Mouse (Mus musculus): ENCODE data around the gene Gnai3. TPM values are rescaled to one million over a fixed set of nuclear protein-coding genes. Genes with fewer than 3 reads are reported as not detected.

Gene Gnai3
- total RNA-seq, 4 experiments from 2014 or later = 7.7 to 11.5 (median 10.5) TPM

- DNase-seq (ENCODE audit: low spot score in 2 of 2) = no peak
Observed at GRCm38 (mm10) chr3:108112666-108113065, 33.3 kb downstream of the Gnai3 start.

- DNase-seq (ENCODE audit: low spot score in 2 of 2) = no peak
Observed at GRCm38 (mm10) chr3:108112246-108112645, 33.7 kb downstream of the Gnai3 start.

GRCm38 (mm10) chr3:108111320-108111719 lies 34.6 kb downstream of the Gnai3 start:
- no peak for DNase-seq (ENCODE audit: low spot score in 2 of 2)

GRCm38 (mm10) chr3:108105281-108105680 lies 40.7 kb downstream of the Gnai3 start:
- no peak for DNase-seq (ENCODE audit: low spot score in 2 of 2)

GRCm38 (mm10) chr3:108102075-108102474 lies 43.9 kb downstream of the Gnai3 start:
- DNase-seq (ENCODE audit: low spot score in 2 of 2) = no peak

- DNase-seq (ENCODE audit: low spot score in 2 of 2) = no peak
Observed at GRCm38 (mm10) chr3:108101594-108101993, 44.4 kb downstream of the Gnai3 start.

GRCm38 (mm10) chr3:108098316-108098715 lies 47.6 kb downstream of the Gnai3 start:
- no peak for DNase-seq (ENCODE audit: low spot score in 2 of 2)

GRCm38 (mm10) chr3:108097656-108098055 lies 48.3 kb downstream of the Gnai3 start:
- no peak for DNase-seq (ENCODE audit: low spot score in 2 of 2)

GRCm38 (mm10) chr3:108096726-108097125 lies 49.2 kb downstream of the Gnai3 start:
- DNase-seq (ENCODE audit: low spot score in 2 of 2) = no peak

GRCm38 (mm10) chr3:108096226-108096625 lies 49.7 kb downstream of the Gnai3 start:
- no peak for DNase-seq (ENCODE audit: low spot score in 2 of 2)

GRCm38 (mm10) chr3:108094976-108095760 lies 50.8 kb downstream of the Gnai3 start:
- no peak for DNase-seq (ENCODE audit: low spot score in 2 of 2)

GRCm38 (mm10) chr3:108094146-108094545 lies 51.8 kb downstream of the Gnai3 start:
- DNase-seq (ENCODE audit: low spot score in 2 of 2) = no peak

GRCm38 (mm10) chr3:108093306-108093705 lies 52.6 kb downstream of the Gnai3 start:
- DNase-seq (ENCODE audit: low spot score in 2 of 2) = no peak

GRCm38 (mm10) chr3:108092536-108093115 lies 53.3 kb downstream of the Gnai3 start, which contains the start of gene Gnat2:
TSS of gene Gnat2 (plus strand) at chr3:108092789.
- DNase-seq (ENCODE audit: low spot score in 2 of 2) = no peak

GRCm38 (mm10) chr3:108092030-108092429 lies 53.9 kb downstream of the Gnai3 start:
- DNase-seq (ENCODE audit: low spot score in 2 of 2) = no peak

- no peak for DNase-seq (ENCODE audit: low spot score in 2 of 2)
Observed at GRCm38 (mm10) chr3:108090561-108090960, 55.4 kb downstream of the Gnai3 start.

GRCm38 (mm10) chr3:108089916-108090315 lies 56.0 kb downstream of the Gnai3 start:
- no peak for DNase-seq (ENCODE audit: low spot score in 2 of 2)

GRCm38 (mm10) chr3:108088842-108089380 lies 57.0 kb downstream of the Gnai3 start:
- DNase-seq (ENCODE audit: low spot score in 2 of 2) = no peak

- no peak for DNase-seq (ENCODE audit: low spot score in 2 of 2)
Observed at GRCm38 (mm10) chr3:108087329-108087728, 58.6 kb downstream of the Gnai3 start.

- DNase-seq (ENCODE audit: low spot score in 2 of 2) = peak; percentile 81 to 84
Observed at GRCm38 (mm10) chr3:108086470-108086979, 59.4 kb downstream of the Gnai3 start, which contains the start of gene Ampd2. TSS of gene Ampd2 (minus strand) at chr3:108086651.

- DNase-seq (ENCODE audit: low spot score in 2 of 2) = peak; percentile 79 to 80
Observed at GRCm38 (mm10) chr3:108085721-108086469, 60.1 kb downstream of the Gnai3 start.

All from gastrocnemius, adult 8-10 months (tissue).